Mouse (Mus musculus) stomach, postnatal 0 days (tissue): ENCODE data around the gene Pdlim1.

Source experiments
- CTCF ChIP-seq: IDR thresholded peaks from 2 replicates; pipeline ENCODE4 v1.5.1; 2016; ENCODE audit warnings: antibody characterized with exemption, low read depth, mild to moderate bottlenecking, moderate library complexity
- EP300 ChIP-seq: optimal IDR thresholded peaks from 2 replicates; pipeline ENCODE3; 2016; ENCODE audit warnings: antibody characterized with exemption

DNA sequence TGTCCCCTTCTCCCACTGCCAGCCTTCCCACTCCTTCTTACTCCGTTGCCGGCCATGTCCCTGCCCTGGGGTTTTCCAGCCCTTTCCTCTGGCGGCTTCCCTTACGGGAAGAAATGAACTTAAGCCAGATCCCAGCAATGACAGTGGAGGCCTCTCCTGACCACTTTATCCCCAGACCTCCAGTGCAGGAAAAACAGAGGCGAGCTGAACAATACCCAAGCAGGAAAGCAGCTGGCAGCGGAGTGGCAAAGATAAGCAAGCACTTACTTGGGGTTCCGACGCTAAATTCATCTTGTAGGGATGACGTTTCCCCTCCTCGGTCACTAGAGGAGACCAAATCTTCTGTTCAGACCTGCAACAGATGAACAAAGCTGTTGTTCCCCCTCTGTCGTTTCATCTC is 22.3 kb downstream of the Pdlim1 start:
- TF ChIP-seq CTCF (no peak), EP300 (no peak)
